Mouse (Mus musculus) left cerebral cortex, postnatal 14 days (tissue): ENCODE results near the gene Gm20869. TPM values are rescaled to one million over a fixed set of nuclear protein-coding genes. Genes with fewer than 3 reads are reported as not detected.
"Not testable (repeated sequence)": the region's sequence is repeated elsewhere in the genome, so short reads cannot be mapped to it uniquely, and the experiment has no call there.

Experiments used
- DNase-seq, 2 experiments: peaks; one replicate each; pipeline ENCODE4 v3.0.0; 2021 to 2022; ENCODE audit warnings: low spot score in 2 of 2, mixed read lengths in 1 of 2
- intact Hi-C: fragments of 180-260 bp; cut with DNase I; formaldehyde crosslinking; loops from one replicate; pipeline ENCODE4 v1.15.1; 2025
- long read RNA-seq, 2 experiments: library from polyadenylated mRNA; stranded (forward); transcript quantifications; one replicate each; pipeline ENCODE4 v2.0.0; 2021
- total RNA-seq, 2 experiments: library from RNA; stranded (reverse); gene quantifications; 2 replicates each; pipeline ENCODE4 v1.2.3; 2021

The Gm20869 gene
- total RNA-seq, result not detected
- long read RNA-seq, experiment 1, result 0 reads
- long read RNA-seq, experiment 2, result 0 reads

- DNase-seq, result not testable (repeated sequence)
Observed at GRCm38 (mm10) chrY:71469149-71469548, at the start of gene Gm20869. Gene Gm20869 (plus strand): TSS chrY:71469449.

More at GRCm38 (mm10) chrY:71469149-71469548, at the start of gene Gm20869:
- intact Hi-C loops, result not testable (repeated sequence)

Other genes starting within 250 kb of the Gm20869 start
- gene Gm20870, start 222.6 kb downstream of the Gm20869 start, total RNA-seq, result not detected